Mouse (Mus musculus) embryonic facial prominence, embryonic 12.5 days (tissue): ENCODE results near the gene Olfr1490. TPM values are rescaled to one million over a fixed set of nuclear protein-coding genes. Genes with fewer than 3 reads are reported as not detected.
"Not testable (repeated sequence)": the region's sequence is repeated elsewhere in the genome, so short reads cannot be mapped to it uniquely, and the experiment has no call there.

Experiments
- ATAC-seq: fragments of 200-750 bp; cut with Nextera tagmentation; 2 replicates; pipeline ENCODE4 v1.8.0; 2017; ENCODE audit not compliant: insufficient number of reproducible peaks, insufficient read depth, low FRiP score, low TSS enrichment
- H3K27ac ChIP-seq: fragments of 300-500 bp; sonication (generic); 2 replicates; pipeline ENCODE4 v1.5.1; 2016; ENCODE audit warnings: mild to moderate bottlenecking
- H3K27me3 ChIP-seq: fragments of 300-500 bp; sonication (generic); 2 replicates; pipeline ENCODE4 v1.6.1; 2016; ENCODE audit warnings: mild to moderate bottlenecking, moderate library complexity
- H3K36me3 ChIP-seq: fragments of 300-500 bp; sonication (generic); 2 replicates; pipeline ENCODE4 v1.6.1; 2016; ENCODE audit warnings: mild to moderate bottlenecking
- H3K4me1 ChIP-seq: fragments of 300-500 bp; sonication (generic); 2 replicates; pipeline ENCODE4 v1.6.1; 2016
- H3K4me2 ChIP-seq: fragments of 300-500 bp; sonication (generic); replicated peaks from 2 replicates; pipeline ENCODE4 v1.6.1; 2016; ENCODE audit warnings: mild to moderate bottlenecking, moderate library complexity
- H3K4me3 ChIP-seq: fragments of 300-500 bp; sonication (generic); 2 replicates; pipeline ENCODE4 v1.5.1; 2016; ENCODE audit warnings: mild to moderate bottlenecking
- H3K9ac ChIP-seq: fragments of 300-500 bp; sonication (generic); 2 replicates; pipeline ENCODE4 v1.6.1; 2016; ENCODE audit warnings: mild to moderate bottlenecking, moderate library complexity
- H3K9me3 ChIP-seq: fragments of 300-500 bp; sonication (generic); 2 replicates; pipeline ENCODE4 v1.6.1; 2016; ENCODE audit warnings: mild to moderate bottlenecking, moderate library complexity
- WGBS: fragments of 180-500 bp; shearing (Covaris S2); methylation state at CpG from one replicate; pipeline ENCODE4 v1.1.7; 2016; 5-methylcytosine and 5-hydroxymethylcytosine counted together
- microRNA-seq: library from miRNA; unstranded; fragments of <30 nt; microRNA quantifications from one replicate; pipeline ENCODE4, GENCODE M21; 2017
- polyA plus RNA-seq: library from polyadenylated mRNA; unstranded; fragments of >200 nt; fragmentation: Nextera tagmentation; extraction: Ambion mirVana; gene quantifications from 2 replicates; pipeline ENCODE4 v1.2.1, GENCODE M21; 2016

The Olfr1490 gene
- polyA plus RNA-seq = not detected in 2 replicates

DNA sequence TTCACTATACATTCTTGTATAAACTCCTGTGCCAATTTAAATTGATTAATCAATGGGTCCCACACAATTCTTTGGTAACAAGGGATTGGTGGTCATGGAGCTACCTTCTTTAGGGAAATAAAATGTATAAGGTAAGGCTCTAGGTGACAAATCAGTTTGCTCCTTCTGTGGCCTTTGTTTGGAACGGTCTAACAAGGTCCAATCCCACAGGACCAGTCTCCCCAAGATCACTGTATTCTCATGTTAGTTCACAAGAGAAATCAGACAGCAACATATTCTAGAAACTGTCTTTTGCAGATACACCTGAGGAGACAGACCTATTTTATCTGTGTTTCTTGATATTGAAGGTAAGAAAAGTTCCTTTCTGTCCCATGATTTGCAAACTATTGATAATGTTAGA, at the start of gene Olfr1490:
Gene Olfr1490 (plus strand): TSS at position 301 of the 400 bp plus-strand sequence.
- Histone ChIP-seq H3K4me1 (no peaks in the 10 kb centered on the region), H3K9me3 (0 out of 2 replicates have a peak, but pooled peaks cover 10% of the 10 kb centered on the region), H3K9ac (no peak within 1 kb of the TSS), H3K36me3 (no peaks in the 10 kb centered on the region), H3K4me3 (no peak within 1 kb of the TSS), H3K27ac (no peak within 1 kb of the TSS), H3K27me3 (no peaks in the 10 kb centered on the region), H3K4me2 (no peak within 1 kb of the TSS)
- 66% methylated on average over 1 of the region's 1 CpGs for WGBS
- no peak for ATAC-seq

DNA sequence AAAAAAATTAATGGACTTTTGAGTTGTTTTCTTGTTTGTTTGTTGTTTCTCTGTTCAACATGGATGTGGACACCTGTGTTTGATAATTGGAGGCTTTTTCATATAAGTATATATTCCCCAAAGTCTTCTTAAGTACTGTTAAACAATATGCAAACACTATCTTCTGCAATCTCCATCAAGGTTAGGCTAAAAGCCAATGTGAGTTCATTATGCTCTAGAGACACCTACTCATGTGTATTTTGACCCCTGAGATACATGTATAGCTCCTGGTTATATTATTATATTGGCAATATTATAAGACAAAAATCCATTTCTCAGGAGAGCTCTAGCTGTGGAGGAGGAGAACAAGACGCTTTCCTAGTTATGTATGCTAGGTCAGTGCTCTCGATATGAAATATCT, 33.8 kb upstream of the Olfr1490 start, which contains the start of gene Olfr1487:
Gene Olfr1487 (plus strand): TSS at position 301 of the 400 bp plus-strand sequence.
- H3K9ac ChIP-seq, ATAC-seq, H3K4me3 ChIP-seq, H3K27ac ChIP-seq, H3K27me3 ChIP-seq, H3K4me2 ChIP-seq, H3K36me3 ChIP-seq, H3K9me3 ChIP-seq, H3K4me1 ChIP-seq: not testable (repeated sequence)
- WGBS = 88% methylated on average over 2 of the region's 2 CpGs

DNA sequence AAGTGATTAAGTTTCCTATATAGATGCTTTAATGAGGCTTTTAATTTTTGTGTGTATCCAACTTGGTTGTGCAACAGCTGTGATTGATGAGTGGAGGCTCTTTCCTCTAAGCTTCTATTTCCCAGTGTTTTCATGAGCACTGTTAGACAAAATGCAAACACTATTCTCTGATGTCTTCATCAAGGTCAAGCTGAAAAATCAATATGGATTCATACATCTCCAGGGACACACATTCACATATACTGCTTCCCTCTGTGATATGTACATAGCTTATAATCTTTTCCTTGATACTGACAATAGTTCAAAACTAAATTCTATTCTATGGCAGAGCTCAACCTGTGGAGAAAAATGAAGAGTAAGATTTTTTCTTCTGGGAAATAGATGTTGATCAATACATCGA, 19.6 kb upstream of the Olfr1490 start, which contains the start of gene Olfr1489:
Gene Olfr1489 (plus strand): TSS at position 301 of the 400 bp plus-strand sequence.
- no peaks in the 10 kb centered on the region for H3K9me3 ChIP-seq
- no peak within 1 kb of the TSS for H3K9ac ChIP-seq
- H3K4me2 ChIP-seq = no peak within 1 kb of the TSS
- no peak within 1 kb of the TSS for H3K4me3 ChIP-seq
- ATAC-seq = no peak
- no peaks in the 10 kb centered on the region for H3K4me1 ChIP-seq
- no peaks in the 10 kb centered on the region for H3K27me3 ChIP-seq
- 85% methylated on average over 1 of the region's 1 CpGs for WGBS
- no peak within 1 kb of the TSS for H3K27ac ChIP-seq
- no peaks in the 10 kb centered on the region for H3K36me3 ChIP-seq

DNA sequence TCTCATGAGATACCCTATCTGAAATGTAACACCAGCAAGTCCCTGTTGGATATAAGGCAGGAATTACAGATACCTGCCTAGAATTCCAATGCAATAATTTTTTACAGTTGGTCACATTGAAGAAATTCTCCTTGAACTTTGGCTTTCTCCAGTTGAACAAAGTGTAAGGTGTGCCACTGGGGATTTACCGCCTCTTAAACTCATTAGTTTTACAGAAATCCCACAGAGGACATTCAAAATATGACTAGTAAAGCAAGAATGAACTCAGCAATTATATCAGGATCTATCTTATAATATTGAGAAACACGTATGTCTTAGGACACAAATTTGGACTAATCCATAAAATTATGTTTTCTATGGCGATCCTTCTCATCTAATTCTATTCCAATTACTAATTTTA, 46.1 kb downstream of the Olfr1490 start, which contains the start of gene Olfr1491:
Gene Olfr1491 (plus strand): TSS at position 301 of the 400 bp plus-strand sequence.
- H3K27ac ChIP-seq = no peak within 1 kb of the TSS
- H3K27me3 ChIP-seq = no peaks in the 10 kb centered on the region
- 72% methylated on average over 3 of the region's 3 CpGs for WGBS
- no peak within 1 kb of the TSS for H3K9ac ChIP-seq
- H3K4me1 ChIP-seq = no peaks in the 10 kb centered on the region
- no peaks in the 10 kb centered on the region for H3K36me3 ChIP-seq
- ATAC-seq = no peak
- no peak within 1 kb of the TSS for H3K4me2 ChIP-seq
- no peak within 1 kb of the TSS for H3K4me3 ChIP-seq
- H3K9me3 ChIP-seq = no peaks in the 10 kb centered on the region

Small RNA genes within 50 kb of the gene (microRNA-seq; reads per million reads assigned to microRNA genes)
- not detected for gene Gm23931

Other genes with a start within 250 kb of the Olfr1490 start
- gene Olfr1469, start 243.2 kb upstream of the Olfr1490 start, polyA plus RNA-seq = not detected in 2 replicates
- not detected in 2 replicates for gene Olfr1471, start 207.7 kb upstream of the Olfr1490 start, polyA plus RNA-seq
- gene Olfr1472, start 195.0 kb upstream of the Olfr1490 start, polyA plus RNA-seq = not detected in 2 replicates
- not detected in 2 replicates for gene Olfr1474, start 181.5 kb upstream of the Olfr1490 start, polyA plus RNA-seq
- gene Olfr1475, start 170.9 kb upstream of the Olfr1490 start, polyA plus RNA-seq = not detected in 2 replicates
- gene Olfr1477, start 150.5 kb upstream of the Olfr1490 start, polyA plus RNA-seq = not detected in 2 replicates
- gene Olfr1480, start 123.2 kb upstream of the Olfr1490 start, polyA plus RNA-seq = not detected in 2 replicates
- gene Olfr1484, start 67.6 kb upstream of the Olfr1490 start, polyA plus RNA-seq = not detected in 2 replicates
- not detected in 2 replicates for gene Olfr1487, start 33.7 kb upstream of the Olfr1490 start, polyA plus RNA-seq
- not detected in 2 replicates for gene Olfr1489, start 19.5 kb upstream of the Olfr1490 start, polyA plus RNA-seq
- gene Olfr1491, start 46.2 kb downstream of the Olfr1490 start, polyA plus RNA-seq = not detected in 2 replicates
- gene Olfr1493-ps1, start 72.2 kb downstream of the Olfr1490 start, polyA plus RNA-seq = not detected in 2 replicates
- gene Olfr1494, start 88.6 kb downstream of the Olfr1490 start, polyA plus RNA-seq = not detected in 2 replicates
- gene Olfr1495, start 113.5 kb downstream of the Olfr1490 start, polyA plus RNA-seq = not detected in 2 replicates
- gene Olfr1496, start 126.8 kb downstream of the Olfr1490 start, polyA plus RNA-seq = not detected in 2 replicates
- gene Olfr1497, start 147.1 kb downstream of the Olfr1490 start, polyA plus RNA-seq = not detected in 2 replicates
- not detected in 2 replicates for gene Olfr1499, start 168.4 kb downstream of the Olfr1490 start, polyA plus RNA-seq
- 0.09 TPM in 1 of 2 replicates, not detected in the other for gene Olfr1500, start 179.4 kb downstream of the Olfr1490 start, polyA plus RNA-seq
- not detected in 2 replicates for gene Olfr1501, start 199.6 kb downstream of the Olfr1490 start, polyA plus RNA-seq
- gene Olfr1502, start 210.7 kb downstream of the Olfr1490 start, polyA plus RNA-seq = not detected in 2 replicates
- not detected in 2 replicates for gene Olfr1504, start 246.8 kb downstream of the Olfr1490 start, polyA plus RNA-seq